Mouse (Mus musculus) heart, postnatal 4 days (tissue): ENCODE measurements around the gene Gm6482. TPM values are rescaled to one million over a fixed set of nuclear protein-coding genes. Genes with fewer than 3 reads are reported as not detected.
"Not testable (repeated sequence)": the region's sequence is repeated elsewhere in the genome, so short reads cannot be mapped to it uniquely, and the experiment has no call there.

ENCODE experiments used
- DNase-seq: peaks from one replicate; pipeline ENCODE4 v3.0.0; 2021
- total RNA-seq, 2 experiments: library from RNA; stranded (reverse); gene quantifications; 2 replicates each; pipeline ENCODE4 v1.2.3; 2021

Gm6482 gene
- not detected for total RNA-seq

DNA sequence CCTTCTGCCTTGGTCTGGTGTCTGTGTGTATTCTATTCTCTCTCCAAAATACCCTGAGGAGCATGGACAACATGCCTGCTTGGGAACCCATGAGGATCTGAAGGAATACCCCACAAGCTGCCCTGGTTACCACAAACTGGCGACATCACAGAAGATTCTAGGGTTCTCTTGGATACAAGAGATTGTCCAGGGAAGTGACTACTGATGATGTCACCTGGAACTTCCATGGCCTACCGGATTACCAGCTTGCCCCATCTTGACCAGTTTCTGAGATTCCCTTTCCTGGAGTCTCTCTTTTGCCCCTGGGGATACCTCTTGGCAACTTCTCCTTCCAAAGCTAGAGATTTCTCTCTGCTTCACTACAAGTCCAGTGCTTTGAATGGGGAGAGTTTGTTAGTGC lies at the start of gene Gm6482:
Gm6482 (minus strand) TSS at position 101 of the 400 bp plus-strand sequence.
- DNase-seq: not testable (repeated sequence)

DNA sequence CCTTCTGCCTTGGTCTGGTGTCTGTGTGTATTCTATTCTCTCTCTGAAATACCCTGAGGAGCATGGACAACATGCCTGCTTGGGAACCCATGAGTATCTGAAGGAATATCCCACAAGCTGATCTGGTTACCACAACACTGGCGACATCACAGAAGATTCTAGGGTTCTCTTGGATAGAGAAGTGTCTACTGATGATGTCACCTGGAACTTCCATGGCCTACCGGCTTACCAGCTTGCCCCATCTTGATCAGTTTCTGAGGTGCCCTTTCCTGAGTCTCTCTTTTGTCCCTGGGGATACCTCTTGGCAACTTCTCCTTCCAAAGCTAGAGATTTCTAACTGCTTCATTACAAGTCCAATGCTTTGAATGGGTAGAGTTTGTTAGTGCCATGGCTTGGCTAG lies 45.3 kb upstream of the Gm6482 start, which contains the start of gene Gm7954:
Gm7954 (minus strand) TSS at position 101 of the 400 bp plus-strand sequence.
- not testable (repeated sequence) for DNase-seq

DNA sequence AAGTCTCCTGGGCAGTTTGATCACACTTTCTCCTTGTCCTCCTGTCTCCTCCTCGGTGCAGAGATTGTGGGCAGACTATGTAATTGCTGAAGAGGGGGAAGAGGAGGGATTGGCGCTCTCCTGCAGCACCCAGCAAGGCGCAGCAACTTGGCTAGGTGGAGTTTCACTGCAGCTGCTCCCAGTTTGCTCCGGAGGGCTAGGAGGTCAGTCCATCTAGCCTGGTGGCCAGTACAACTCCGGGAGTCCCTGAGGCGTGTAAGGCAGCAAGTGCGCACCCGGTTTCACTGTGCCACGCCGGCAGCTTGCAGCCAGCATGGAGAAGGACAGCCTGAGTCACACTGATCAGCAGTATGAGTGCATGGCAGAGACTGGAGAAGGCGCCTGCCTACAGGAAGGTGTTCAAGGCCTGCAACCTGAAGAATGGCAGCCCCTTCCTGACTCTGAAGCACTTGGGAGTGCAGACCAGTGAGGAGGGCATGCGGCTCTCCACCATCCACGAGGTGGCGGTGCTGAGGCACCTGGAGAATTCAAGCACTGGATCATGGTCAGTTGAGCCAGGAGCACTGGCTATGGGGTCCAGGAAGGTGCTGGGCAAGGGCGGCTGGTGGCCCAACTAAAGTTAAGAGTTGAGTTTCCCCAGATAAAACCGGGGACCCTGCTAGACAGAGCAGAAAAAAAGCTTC lies 17.5 kb upstream of the Gm6482 start:
- DNase-seq: peak; percentile 30

DNA sequence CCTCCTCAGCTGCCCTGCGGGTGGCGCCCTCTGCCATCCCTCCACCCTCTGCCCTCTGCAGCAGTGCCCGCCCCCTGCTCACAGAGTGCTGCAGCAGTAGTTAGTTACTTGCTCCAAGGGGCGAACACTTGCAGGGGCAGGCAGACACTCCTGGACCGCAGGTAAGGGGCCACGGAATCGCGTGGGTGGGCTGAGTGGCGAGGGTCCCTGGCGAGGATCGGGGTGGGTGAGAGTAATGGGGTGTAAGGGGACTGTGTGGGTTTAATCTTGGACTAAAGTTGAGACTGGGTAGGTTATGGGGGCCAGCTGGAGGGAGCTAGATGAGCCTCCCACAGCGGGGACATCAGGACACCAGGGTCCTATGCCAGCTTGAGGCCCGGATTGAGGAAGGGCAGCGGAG lies 16.6 kb upstream of the Gm6482 start:
- DNase-seq: not testable (repeated sequence)

DNA sequence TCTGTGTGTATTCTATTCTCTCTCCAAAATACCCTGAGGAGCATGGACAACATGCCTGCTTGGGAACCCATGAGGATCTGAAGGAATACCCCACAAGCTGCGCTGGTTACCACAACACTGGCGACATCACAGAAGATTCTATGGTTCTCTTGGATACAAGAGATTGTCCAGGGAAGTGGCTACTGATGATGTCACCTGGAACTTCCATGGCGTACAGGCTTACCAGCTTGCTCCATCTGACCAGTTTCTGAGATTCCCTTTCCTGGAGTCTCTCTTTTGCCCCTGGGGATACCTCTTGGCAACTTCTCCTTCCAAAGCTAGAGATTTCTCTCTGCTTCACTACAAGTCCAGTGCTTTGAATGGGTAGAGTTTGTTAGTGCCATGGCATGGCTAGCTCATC lies 21.8 kb downstream of the Gm6482 start, which contains the start of gene Gm7945:
Gm7945 (minus strand) TSS at position 101 of the 400 bp plus-strand sequence.
- not testable (repeated sequence) for DNase-seq

Other genes starting within 250 kb of the Gm6482 start
- not detected for gene Sftpd, start 223.1 kb downstream of the Gm6482 start, total RNA-seq
- not detected for gene Gm2832, start 129.5 kb downstream of the Gm6482 start, total RNA-seq
- not detected for gene Gm5798, start 59.7 kb downstream of the Gm6482 start, total RNA-seq
- not detected for gene Gm7945, start 21.9 kb downstream of the Gm6482 start, total RNA-seq
- gene Gm7954, start 45.2 kb upstream of the Gm6482 start, total RNA-seq: not detected
- not detected for gene Gm3486, start 81.2 kb upstream of the Gm6482 start, total RNA-seq
- gene Gm7970, start 147.3 kb upstream of the Gm6482 start, total RNA-seq: not detected
- gene 1700049E17Rik2, start 164.9 kb upstream of the Gm6482 start, total RNA-seq: not detected
- not detected for gene Gm3072, start 216.3 kb upstream of the Gm6482 start, total RNA-seq
- gene Gm3676, start 238.2 kb upstream of the Gm6482 start, total RNA-seq: not detected